Mouse (Mus musculus): ENCODE measurements at regions not wholly inside any gene's neighbourhood (a gene's known extent, or its start where the extent isn't known, plus 50 kb on each side); places are given as distances from the start of the nearest gene placed in this dataset.

- no peaks in the 10 kb centered on the region for H3K27me3 ChIP-seq (ENCODE audit: control insufficient read depth, insufficient read depth, low read length)
- H3K4me3 ChIP-seq (replicated peaks; ENCODE audit: low read length) = no peak overlapping the region
- H3K4me1 ChIP-seq (ENCODE audit: control insufficient read depth, insufficient read depth, low read length) = 0 out of 2 replicates have a peak, but pooled peaks cover 7% of the 10 kb centered on the region
- no peak overlapping the region for H3K27ac ChIP-seq (ENCODE audit: low read length)
- no peak overlapping the region for H3K9ac ChIP-seq (ENCODE audit: low read length)
- no peak for ATAC-seq (ENCODE audit: insufficient read depth, low FRiP score)
- no peak overlapping the region for H3K4me2 ChIP-seq (ENCODE audit: low read depth, low read length)
- WGBS = 23% methylated on average over 2 of the region's 2 CpGs
- H3K36me3 ChIP-seq (ENCODE audit: control insufficient read depth, insufficient read depth, low read length) = no peaks in the 10 kb centered on the region
- no peaks in the 10 kb centered on the region for H3K9me3 ChIP-seq (replicated peaks; ENCODE audit: control insufficient read depth, low read length)
Measured at GRCm38 (mm10) chr16:30870676-30871075, 210.6 kb downstream of the Xxylt1 start.

- ATAC-seq (ENCODE audit: insufficient read depth, low FRiP score) = no peak
- 0 out of 2 replicates have a peak, but pooled peaks cover 7% of the 10 kb centered on the region for H3K4me1 ChIP-seq (ENCODE audit: control insufficient read depth, insufficient read depth, low read length)
Measured at GRCm38 (mm10) chr16:30872147-30872546, 209.1 kb downstream of the Xxylt1 start.

GRCm38 (mm10) chr16:30873493-30874211 is 207.6 kb downstream of the Xxylt1 start:
- no peak overlapping the region for H3K9ac ChIP-seq (ENCODE audit: low read length)
- no peaks in the 10 kb centered on the region for H3K36me3 ChIP-seq (ENCODE audit: control insufficient read depth, insufficient read depth, low read length)
- H3K4me2 ChIP-seq (ENCODE audit: low read depth, low read length) = no peak overlapping the region
- no peak overlapping the region for H3K4me3 ChIP-seq (replicated peaks; ENCODE audit: low read length)
- WGBS = 53% methylated on average over 26 of the region's 26 CpGs
- no peaks in the 10 kb centered on the region for H3K9me3 ChIP-seq (replicated peaks; ENCODE audit: control insufficient read depth, low read length)
- no peaks in the 10 kb centered on the region for H3K27me3 ChIP-seq (ENCODE audit: control insufficient read depth, insufficient read depth, low read length)
- no peak for ATAC-seq (ENCODE audit: insufficient read depth, low FRiP score)
- H3K27ac ChIP-seq (ENCODE audit: low read length) = no peak overlapping the region
- H3K4me1 ChIP-seq (ENCODE audit: control insufficient read depth, insufficient read depth, low read length) = 0 out of 2 replicates have a peak, but pooled peaks cover 7% of the 10 kb centered on the region

More at GRCm38 (mm10) chr16:30872147-30872546, 209.1 kb downstream of the Xxylt1 start:
- no peak overlapping the region for H3K4me3 ChIP-seq (replicated peaks; ENCODE audit: low read length)
- 86% methylated on average over 5 of the region's 5 CpGs for WGBS
- no peaks in the 10 kb centered on the region for H3K9me3 ChIP-seq (replicated peaks; ENCODE audit: control insufficient read depth, low read length)
- no peak overlapping the region for H3K27ac ChIP-seq (ENCODE audit: low read length)
- no peak overlapping the region for H3K9ac ChIP-seq (ENCODE audit: low read length)
- H3K36me3 ChIP-seq (ENCODE audit: control insufficient read depth, insufficient read depth, low read length) = no peaks in the 10 kb centered on the region
- no peaks in the 10 kb centered on the region for H3K27me3 ChIP-seq (ENCODE audit: control insufficient read depth, insufficient read depth, low read length)
- H3K4me2 ChIP-seq (ENCODE audit: low read depth, low read length) = no peak overlapping the region

- no peak overlapping the region for H3K9ac ChIP-seq (ENCODE audit: low read length)
Measured at GRCm38 (mm10) chr16:30875235-30875829, 205.9 kb downstream of the Xxylt1 start.

GRCm38 (mm10) chr16:30878821-30879220 is 202.4 kb downstream of the Xxylt1 start:
- H3K27me3 ChIP-seq (ENCODE audit: control insufficient read depth, insufficient read depth, low read length) = no peaks in the 10 kb centered on the region
- H3K4me1 ChIP-seq (ENCODE audit: control insufficient read depth, insufficient read depth, low read length) = peaks cover 3% of the 10 kb centered on the region; the same call in 1 of the 2 replicates
- WGBS = 80% methylated on average over 1 of the region's 1 CpGs
- no peak overlapping the region for H3K4me2 ChIP-seq (ENCODE audit: low read depth, low read length)
- H3K9ac ChIP-seq (ENCODE audit: low read length) = no peak overlapping the region
- no peak overlapping the region for H3K27ac ChIP-seq (ENCODE audit: low read length)
- no peaks in the 10 kb centered on the region for H3K36me3 ChIP-seq (ENCODE audit: control insufficient read depth, insufficient read depth, low read length)
- no peaks in the 10 kb centered on the region for H3K9me3 ChIP-seq (replicated peaks; ENCODE audit: control insufficient read depth, low read length)
- ATAC-seq (ENCODE audit: insufficient read depth, low FRiP score) = no peak
- H3K4me3 ChIP-seq (replicated peaks; ENCODE audit: low read length) = no peak overlapping the region

More at GRCm38 (mm10) chr16:30875235-30875829, 205.9 kb downstream of the Xxylt1 start:
- H3K27me3 ChIP-seq (ENCODE audit: control insufficient read depth, insufficient read depth, low read length) = no peaks in the 10 kb centered on the region
- H3K9me3 ChIP-seq (replicated peaks; ENCODE audit: control insufficient read depth, low read length) = no peaks in the 10 kb centered on the region
- 72% methylated on average over 7 of the region's 7 CpGs for WGBS
- no peak overlapping the region for H3K4me2 ChIP-seq (ENCODE audit: low read depth, low read length)
- no peak overlapping the region for H3K4me3 ChIP-seq (replicated peaks; ENCODE audit: low read length)
- 0 out of 2 replicates have a peak, but pooled peaks cover 5% of the 10 kb centered on the region for H3K4me1 ChIP-seq (ENCODE audit: control insufficient read depth, insufficient read depth, low read length)
- no peak for ATAC-seq (ENCODE audit: insufficient read depth, low FRiP score)
- no peaks in the 10 kb centered on the region for H3K36me3 ChIP-seq (ENCODE audit: control insufficient read depth, insufficient read depth, low read length)
- no peak overlapping the region for H3K27ac ChIP-seq (ENCODE audit: low read length)

- Histone ChIP-seq H3K9me3 (replicated peaks; ENCODE audit: control insufficient read depth, low read length) (no peaks in the 10 kb centered on the region), H3K9ac (ENCODE audit: low read length) (no peak overlapping the region), H3K4me2 (ENCODE audit: low read depth, low read length) (no peak overlapping the region), H3K4me1 (ENCODE audit: control insufficient read depth, insufficient read depth, low read length) (peaks cover 8% of the 10 kb centered on the region), H3K4me3 (replicated peaks; ENCODE audit: low read length) (no peak overlapping the region), H3K36me3 (ENCODE audit: control insufficient read depth, insufficient read depth, low read length) (no peaks in the 10 kb centered on the region), H3K27me3 (ENCODE audit: control insufficient read depth, insufficient read depth, low read length) (no peaks in the 10 kb centered on the region), H3K27ac (ENCODE audit: low read length) (no peak overlapping the region)
- 82% methylated on average over 1 of the region's 1 CpGs for WGBS
- no peak for ATAC-seq (ENCODE audit: insufficient read depth, low FRiP score)
Measured at GRCm38 (mm10) chr16:30879878-30880277, 201.4 kb downstream of the Xxylt1 start.

GRCm38 (mm10) chr16:30880682-30881081 is 200.6 kb downstream of the Xxylt1 start:
- ATAC-seq (ENCODE audit: insufficient read depth, low FRiP score) = no peak
- WGBS = 95% methylated on average over 3 of the region's 3 CpGs
- no peak overlapping the region for H3K4me2 ChIP-seq (ENCODE audit: low read depth, low read length)
- H3K9ac ChIP-seq (ENCODE audit: low read length) = no peak overlapping the region
- no peaks in the 10 kb centered on the region for H3K9me3 ChIP-seq (replicated peaks; ENCODE audit: control insufficient read depth, low read length)
- no peak overlapping the region for H3K4me3 ChIP-seq (replicated peaks; ENCODE audit: low read length)
- no peaks in the 10 kb centered on the region for H3K36me3 ChIP-seq (ENCODE audit: control insufficient read depth, insufficient read depth, low read length)
- no peaks in the 10 kb centered on the region for H3K27me3 ChIP-seq (ENCODE audit: control insufficient read depth, insufficient read depth, low read length)
- peaks cover 8% of the 10 kb centered on the region for H3K4me1 ChIP-seq (ENCODE audit: control insufficient read depth, insufficient read depth, low read length)
- H3K27ac ChIP-seq (ENCODE audit: low read length) = no peak overlapping the region

- 70% methylated on average over 5 of the region's 5 CpGs for WGBS
- ATAC-seq (ENCODE audit: insufficient read depth, low FRiP score) = no peak
Measured at GRCm38 (mm10) chr16:30881186-30881585, 200.0 kb downstream of the Xxylt1 start.

GRCm38 (mm10) chr16:30883490-30884188 is 197.6 kb downstream of the Xxylt1 start:
- no peak overlapping the region for H3K9ac ChIP-seq (ENCODE audit: low read length)
- WGBS = 49% methylated on average over 13 of the region's 13 CpGs
- no peaks in the 10 kb centered on the region for H3K27me3 ChIP-seq (ENCODE audit: control insufficient read depth, insufficient read depth, low read length)
- H3K27ac ChIP-seq (ENCODE audit: low read length) = no peak overlapping the region
- no peak overlapping the region for H3K4me3 ChIP-seq (replicated peaks; ENCODE audit: low read length)
- peaks cover 8% of the 10 kb centered on the region for H3K4me1 ChIP-seq (ENCODE audit: control insufficient read depth, insufficient read depth, low read length)
- ATAC-seq (ENCODE audit: insufficient read depth, low FRiP score) = no peak
- H3K4me2 ChIP-seq (ENCODE audit: low read depth, low read length) = no peak overlapping the region
- H3K9me3 ChIP-seq (replicated peaks; ENCODE audit: control insufficient read depth, low read length) = no peaks in the 10 kb centered on the region
- H3K36me3 ChIP-seq (ENCODE audit: control insufficient read depth, insufficient read depth, low read length) = no peaks in the 10 kb centered on the region

More at GRCm38 (mm10) chr16:30881186-30881585, 200.0 kb downstream of the Xxylt1 start:
- Histone ChIP-seq H3K4me2 (ENCODE audit: low read depth, low read length) (no peak overlapping the region), H3K9ac (ENCODE audit: low read length) (no peak overlapping the region), H3K27me3 (ENCODE audit: control insufficient read depth, insufficient read depth, low read length) (no peaks in the 10 kb centered on the region), H3K4me1 (ENCODE audit: control insufficient read depth, insufficient read depth, low read length) (peaks cover 8% of the 10 kb centered on the region), H3K4me3 (replicated peaks; ENCODE audit: low read length) (no peak overlapping the region), H3K9me3 (replicated peaks; ENCODE audit: control insufficient read depth, low read length) (no peaks in the 10 kb centered on the region), H3K36me3 (ENCODE audit: control insufficient read depth, insufficient read depth, low read length) (no peaks in the 10 kb centered on the region), H3K27ac (ENCODE audit: low read length) (no peak overlapping the region)

Measured in stomach, embryonic 16.5 days (tissue).